8 mouse cellular contexts compared by ENCODE assay signal in the genomic region with DNA sequence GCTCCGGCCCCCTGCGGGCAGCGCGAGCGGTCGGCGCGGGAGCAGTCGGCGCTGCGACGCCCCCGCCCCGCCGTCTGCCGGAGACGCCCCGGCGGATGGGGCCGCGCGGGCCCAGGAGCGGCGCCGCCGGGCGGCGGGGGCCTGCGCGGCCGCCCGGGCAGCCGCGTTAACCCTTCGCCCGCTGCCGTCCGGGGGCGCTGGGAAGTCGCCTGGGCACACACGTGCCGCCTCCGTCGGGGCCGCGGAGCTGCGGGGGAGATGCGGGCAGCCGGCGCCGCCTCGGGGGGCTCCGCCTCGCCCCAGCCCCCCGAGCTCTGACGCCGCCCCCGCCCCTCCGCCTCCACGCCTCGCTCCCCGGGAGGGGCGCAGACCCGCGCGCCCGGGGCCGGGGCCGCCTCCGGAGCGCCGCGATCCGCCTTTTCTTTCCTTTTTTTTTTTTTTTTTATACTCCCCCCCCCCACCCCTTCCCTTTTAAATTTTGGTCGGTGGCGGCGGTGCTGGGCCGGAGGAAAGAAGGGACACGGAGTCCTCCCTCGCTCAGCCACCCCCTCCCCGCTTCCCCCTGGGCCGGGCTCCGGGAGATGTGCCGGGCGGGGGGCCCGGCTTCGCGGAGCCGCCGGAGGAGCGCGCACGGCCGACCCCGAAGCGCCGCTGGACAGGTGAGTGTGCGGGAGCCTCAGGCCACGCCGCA. TPM values are rescaled to one million over a fixed set of nuclear protein-coding genes. Genes with fewer than 3 reads are reported as not detected.
DNase-seq lines count a peak whose midpoint lies in the region; ATAC-seq and TF ChIP-seq lines count a peak whose summit lies in the region.

No protein-coding gene starts in this region.

- peak; percentile 11 for ATAC-seq in lung, embryonic 16.5 days (ENCODE audit: low read depth)
- peak; percentile 5 for ATAC-seq in forebrain, embryonic 15.5 days (replicated peaks)
- ATAC-seq in stomach, embryonic 14.5 days (ENCODE audit: insufficient number of reproducible peaks, insufficient read depth, low FRiP score, low read depth) = no peak

- peaks cover 41% of the 10 kb centered on the region for H3K4me1 ChIP-seq in lung, embryonic 16.5 days (replicated peaks; ENCODE audit: control insufficient read depth, insufficient read depth, low read length)
- H3K4me1 ChIP-seq in bone marrow macrophage, adult 2 months (ENCODE audit: control insufficient read depth, insufficient read depth, low read length) = no peaks in the 10 kb centered on the region
- H3K4me1 ChIP-seq in forebrain, embryonic 15.5 days = peaks cover 57% of the 10 kb centered on the region
- peaks cover 43% of the 10 kb centered on the region for H3K4me1 ChIP-seq in stomach, embryonic 14.5 days (ENCODE audit: control insufficient read depth, insufficient read depth, low read length)

- H3K27ac ChIP-seq in lung, embryonic 16.5 days (ENCODE audit: low read length) = peak overlapping the region; percentile 95
- no peak overlapping the region for H3K27ac ChIP-seq in bone marrow macrophage, adult 2 months (ENCODE audit: insufficient read depth, low read depth, low read length)
- H3K27ac ChIP-seq in forebrain, embryonic 15.5 days (replicated peaks) = peak overlapping the region; percentile 100
- H3K27ac ChIP-seq in stomach, embryonic 14.5 days (ENCODE audit: low read length) = peak overlapping the region; percentile 96

- peak overlapping the region; percentile 90 for H3K9ac ChIP-seq in lung, embryonic 16.5 days (ENCODE audit: low read length)
- peak overlapping the region; percentile 99 for H3K9ac ChIP-seq in forebrain, embryonic 15.5 days (replicated peaks)
- peak overlapping the region; percentile 80 for H3K9ac ChIP-seq in stomach, embryonic 14.5 days (replicated peaks; ENCODE audit: low read depth, low read length)

- no peaks in the 10 kb centered on the region; the same call in 1 of the 2 replicates for H3K27me3 ChIP-seq in lung, embryonic 16.5 days (ENCODE audit: control insufficient read depth, insufficient read depth, low read depth, low read length)
- no peaks in the 10 kb centered on the region for H3K27me3 ChIP-seq in forebrain, embryonic 15.5 days
- H3K27me3 ChIP-seq in stomach, embryonic 14.5 days (ENCODE audit: control insufficient read depth, insufficient read depth, low read length) = no peaks in the 10 kb centered on the region

- H3K4me2 ChIP-seq in lung, embryonic 16.5 days (ENCODE audit: low read depth, low read length) = peak overlapping the region; percentile 95
- peak overlapping the region; percentile 64 for H3K4me2 ChIP-seq in forebrain, embryonic 15.5 days (replicated peaks)
- H3K4me2 ChIP-seq in stomach, embryonic 14.5 days (replicated peaks; ENCODE audit: low read depth, low read length) = peak overlapping the region; percentile 84

- H3K36me3 ChIP-seq in lung, embryonic 16.5 days (ENCODE audit: control insufficient read depth, insufficient read depth, low read length) = no peaks in the 10 kb centered on the region
- H3K36me3 ChIP-seq in forebrain, embryonic 15.5 days = no peaks in the 10 kb centered on the region
- H3K36me3 ChIP-seq in stomach, embryonic 14.5 days (ENCODE audit: control insufficient read depth, insufficient read depth, low read length) = no peaks in the 10 kb centered on the region

- under 1% methylated on average over 50 of the region's 100 CpGs for WGBS in lung, embryonic 16.5 days
- WGBS in forebrain, embryonic 15.5 days = under 1% methylated on average over 77 of the region's 100 CpGs
- under 1% methylated on average over 56 of the region's 100 CpGs for whole genome bisulfite sequencing in stomach, embryonic 14.5 days

- no peak for DNase-seq in lung, adult 18-20 months
- DNase-seq in liver = peak; percentile 27
- DNase-seq in B cell, adult 2 months = no peak
- no peak for DNase-seq in left cerebral cortex, adult 8-10 months (ENCODE audit: low spot score in 2 of 2)

- H3K4me3 ChIP-seq in lung, embryonic 16.5 days (ENCODE audit: low read length) = peak overlapping the region; percentile 91
- peak overlapping the region; percentile 59 for H3K4me3 ChIP-seq in bone marrow macrophage, adult 2 months (ENCODE audit: insufficient read depth, low read length)
- peak overlapping the region; percentile 99 for H3K4me3 ChIP-seq in forebrain, embryonic 15.5 days
- peak overlapping the region; percentile 93 for H3K4me3 ChIP-seq in stomach, embryonic 14.5 days (ENCODE audit: low read depth, low read length)

- TF ChIP-seq CTCF in bone marrow macrophage, adult 2 months (IDR thresholded peaks at IDR 0.05; ENCODE audit: low read depth, low read length) = no peak

- no peak for TF ChIP-seq POLR2A in bone marrow macrophage, adult 2 months (IDR thresholded peaks at IDR 0.05; ENCODE audit: borderline replicate concordance, low read depth, low read length)

- no peaks in the 10 kb centered on the region for H3K9me3 ChIP-seq in lung, embryonic 16.5 days (ENCODE audit: control insufficient read depth, low read length)
- no peaks in the 10 kb centered on the region for H3K9me3 ChIP-seq in forebrain, embryonic 15.5 days
- H3K9me3 ChIP-seq in stomach, embryonic 14.5 days (ENCODE audit: control insufficient read depth, low read depth, low read length) = no peaks in the 10 kb centered on the region

RNA-seq across cellular contexts. Expression of a gene that starts 0.5 kb away (rescaled TPM):
- 14.8 and 16.1 TPM in 2 replicates for polyA plus RNA-seq in lung, embryonic 16.5 days (2015; fragmentation: Nextera tagmentation; extraction: Ambion mirVana)
- polyA plus RNA-seq in bone marrow macrophage, adult 2 months (2012; ENCODE audit: insufficient read depth, insufficient read length, missing spikeins) = 0.31 and 2.0 TPM in 2 replicates
- polyA plus RNA-seq in forebrain, embryonic 15.5 days (2015; fragmentation: Nextera tagmentation; extraction: Ambion mirVana) = 56.2 and 57.0 TPM in 2 replicates
- 29.5 and 31.3 TPM in 2 replicates for polyA plus RNA-seq in stomach, embryonic 14.5 days (2014; fragmentation: Nextera tagmentation; extraction: Ambion mirVana)
- total RNA-seq in left cerebral cortex, adult 8-10 months (2022) = 100 to 1,000 TPM; 330 to 370 (median 359) TPM

RNA-seq across cellular contexts. Expression of a gene that starts 54.6 kb away (rescaled TPM):
- 0.69 and 1.1 TPM in 2 replicates for polyA plus RNA-seq in lung, embryonic 16.5 days (2015; fragmentation: Nextera tagmentation; extraction: Ambion mirVana)
- polyA plus RNA-seq in bone marrow macrophage, adult 2 months (2012; ENCODE audit: insufficient read depth, insufficient read length, missing spikeins) = 0.98 and 1.3 TPM in 2 replicates
- polyA plus RNA-seq in forebrain, embryonic 15.5 days (2015; fragmentation: Nextera tagmentation; extraction: Ambion mirVana) = 0.74 and 0.95 TPM in 2 replicates
- 0.56 and 0.70 TPM in 2 replicates for polyA plus RNA-seq in stomach, embryonic 14.5 days (2014; fragmentation: Nextera tagmentation; extraction: Ambion mirVana)
- under 1 TPM; 0.26 to 0.76 (median 0.34) TPM for total RNA-seq in left cerebral cortex, adult 8-10 months (2022)

RNA-seq across cellular contexts. Expression of a gene that starts 54.9 kb away (rescaled TPM):
- 76.7 and 82.8 TPM in 2 replicates for polyA plus RNA-seq in lung, embryonic 16.5 days (2015; fragmentation: Nextera tagmentation; extraction: Ambion mirVana)
- polyA plus RNA-seq in bone marrow macrophage, adult 2 months (2012; ENCODE audit: insufficient read depth, insufficient read length, missing spikeins) = 41.3 and 42.9 TPM in 2 replicates
- 20.7 and 22.2 TPM in 2 replicates for polyA plus RNA-seq in forebrain, embryonic 15.5 days (2015; fragmentation: Nextera tagmentation; extraction: Ambion mirVana)
- polyA plus RNA-seq in stomach, embryonic 14.5 days (2014; fragmentation: Nextera tagmentation; extraction: Ambion mirVana) = 53.2 and 58.2 TPM in 2 replicates
- 1 to 10 TPM in 3 of 4 experiments, under 1 TPM in 1; 0.83 to 1.1 (median 1.0) TPM for total RNA-seq in left cerebral cortex, adult 8-10 months (2022)
